Mouse (Mus musculus): ENCODE results near the gene Snx27.

Snx27 gene

DNA sequence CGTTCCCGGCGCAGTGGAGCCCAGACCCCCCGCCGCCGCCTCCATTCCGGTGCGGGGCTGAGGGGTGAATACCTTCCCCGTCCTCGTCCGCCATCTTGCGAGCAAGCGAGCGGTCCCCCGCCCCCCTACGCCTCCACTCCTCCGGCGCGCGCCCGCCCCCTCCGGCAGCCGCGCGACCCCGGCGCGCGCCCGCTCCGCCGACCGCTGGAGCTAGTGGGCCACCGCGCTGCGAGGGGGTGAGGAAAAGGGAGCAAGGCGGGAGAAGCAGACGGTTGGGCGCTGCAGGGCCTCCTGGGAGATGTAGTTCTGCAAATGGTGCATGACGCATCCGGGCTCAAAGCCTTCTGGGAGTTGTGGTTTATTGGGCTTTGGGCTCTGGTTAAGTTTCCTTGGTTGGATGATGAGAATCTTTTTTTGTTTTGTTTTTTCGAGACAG, at the start of gene Snx27:
Gene Snx27, minus strand, starts transcription at position 261 of the 436 bp plus-strand sequence.
- peak; percentile 53 for DNase-seq (ENCODE audit: low read depth, low spot score)

GRCm38 (mm10) chr3:94629876-94630275, 47.4 kb upstream of the Snx27 start:
- no peak for DNase-seq (ENCODE audit: low read depth, low spot score)

- no peak for DNase-seq (ENCODE audit: low read depth, low spot score)
Measured at GRCm38 (mm10) chr3:94628712-94629111, 46.2 kb upstream of the Snx27 start.

GRCm38 (mm10) chr3:94624281-94624680, 41.8 kb upstream of the Snx27 start:
- no peak for DNase-seq (ENCODE audit: low read depth, low spot score)

- DNase-seq (ENCODE audit: low read depth, low spot score): no peak
Measured at GRCm38 (mm10) chr3:94622550-94622949, 40.0 kb upstream of the Snx27 start.

GRCm38 (mm10) chr3:94621740-94622507, 39.4 kb upstream of the Snx27 start:
- DNase-seq (ENCODE audit: low read depth, low spot score): no peak

DNA sequence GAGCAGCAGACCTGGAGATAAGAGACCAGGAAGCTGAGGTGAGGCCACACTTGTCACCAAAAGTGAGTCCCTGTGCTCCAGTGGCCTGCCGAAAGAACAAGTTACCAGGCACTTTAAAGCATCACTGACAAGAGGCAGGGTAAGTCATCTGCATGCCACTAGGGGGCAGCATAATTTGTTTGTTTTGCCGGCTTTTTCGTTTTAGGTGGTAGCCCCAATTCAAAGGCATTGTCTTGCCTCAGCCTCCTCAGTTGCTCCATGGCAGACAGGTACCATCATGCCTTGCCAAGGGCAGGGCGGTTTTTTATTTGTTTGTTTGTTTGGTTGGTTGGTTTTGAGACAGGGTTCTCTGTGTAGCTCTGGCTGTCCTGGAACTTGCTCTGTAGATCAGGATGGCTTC, 34.2 kb upstream of the Snx27 start:
- DNase-seq (ENCODE audit: low read depth, low spot score): peak; percentile 59

DNA sequence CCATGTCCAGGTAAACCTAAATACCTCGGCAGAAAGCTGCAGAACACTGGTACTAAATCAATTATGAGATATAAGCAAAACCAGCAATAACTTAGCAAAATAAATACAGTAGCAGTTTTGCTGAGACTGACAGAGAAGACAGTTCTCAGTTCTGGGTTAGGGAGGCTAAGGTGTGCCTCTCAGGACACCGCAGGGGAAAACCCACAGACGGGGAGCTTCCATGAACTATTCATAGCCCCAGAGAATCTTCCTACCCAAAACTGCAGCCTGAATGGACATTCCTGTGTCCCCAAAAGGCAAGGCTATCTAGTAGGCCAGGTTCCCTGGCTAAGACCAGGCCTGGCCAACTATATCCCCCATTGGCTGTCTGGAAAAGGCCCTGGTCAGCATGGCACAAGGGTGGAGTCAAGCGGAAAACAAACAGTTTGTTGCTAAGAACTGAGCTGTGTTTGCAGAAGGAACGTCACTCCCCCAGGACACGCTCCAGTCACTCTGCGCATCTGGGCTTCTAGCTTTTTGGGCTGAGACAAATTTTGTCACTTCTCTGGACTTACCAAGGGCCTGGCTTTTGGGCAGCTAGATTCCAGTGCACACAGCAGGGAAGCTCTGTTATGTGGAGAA, 30.9 kb upstream of the Snx27 start:
- no peak for DNase-seq (ENCODE audit: low read depth, low spot score)

- no peak for DNase-seq (ENCODE audit: low read depth, low spot score)
Measured at GRCm38 (mm10) chr3:94612274-94612673, 29.8 kb upstream of the Snx27 start.

- DNase-seq (ENCODE audit: low read depth, low spot score): no peak
Measured at GRCm38 (mm10) chr3:94611834-94612233, 29.3 kb upstream of the Snx27 start.

GRCm38 (mm10) chr3:94611343-94611742, 28.8 kb upstream of the Snx27 start:
- DNase-seq (ENCODE audit: low read depth, low spot score): no peak

- no peak for DNase-seq (ENCODE audit: low read depth, low spot score)
Measured at GRCm38 (mm10) chr3:94610581-94610980, 28.1 kb upstream of the Snx27 start.

GRCm38 (mm10) chr3:94609621-94610020, 27.1 kb upstream of the Snx27 start:
- DNase-seq (ENCODE audit: low read depth, low spot score): no peak

GRCm38 (mm10) chr3:94601959-94602358, 19.4 kb upstream of the Snx27 start:
- no peak for DNase-seq (ENCODE audit: low read depth, low spot score)

DNA sequence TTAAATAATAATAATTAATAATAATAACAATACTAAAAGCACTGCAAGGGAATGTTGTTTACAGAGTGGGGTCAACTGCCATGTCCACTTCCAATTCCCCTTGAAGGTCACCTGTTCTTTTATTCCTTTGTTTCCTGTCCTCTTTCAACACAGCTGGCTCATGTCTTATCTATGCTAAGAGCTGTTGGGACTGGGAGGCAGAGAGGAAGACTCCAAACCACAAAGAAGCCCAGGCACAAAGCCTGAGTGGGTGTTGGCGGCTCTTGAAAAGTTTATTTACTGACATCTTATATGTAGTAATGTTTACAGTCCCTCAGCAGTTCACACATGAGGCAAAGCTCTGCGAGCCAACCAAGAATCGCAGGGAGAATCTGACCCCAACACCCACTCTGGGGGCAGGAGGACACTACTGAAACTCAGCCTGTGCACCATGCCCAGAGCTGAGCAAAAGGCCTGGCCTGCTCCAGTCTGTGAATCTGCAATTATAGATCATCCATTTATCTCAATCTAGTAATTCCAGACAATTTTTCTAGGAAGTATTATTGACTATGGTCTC, 14.8 kb upstream of the Snx27 start:
- no peak for DNase-seq (ENCODE audit: low read depth, low spot score)

- DNase-seq (ENCODE audit: low read depth, low spot score): no peak
Measured at GRCm38 (mm10) chr3:94595871-94596287, 13.4 kb upstream of the Snx27 start.

GRCm38 (mm10) chr3:94591066-94591465, 8.6 kb upstream of the Snx27 start:
- DNase-seq (ENCODE audit: low read depth, low spot score): no peak

GRCm38 (mm10) chr3:94587962-94588361, 5.4 kb upstream of the Snx27 start:
- no peak for DNase-seq (ENCODE audit: low read depth, low spot score)

GRCm38 (mm10) chr3:94582944-94583343, 428 bp upstream of the Snx27 start:
- no peak for DNase-seq (ENCODE audit: low read depth, low spot score)

GRCm38 (mm10) chr3:94581793-94582455, 592 bp downstream of the Snx27 start:
- peak; percentile 12 for DNase-seq (ENCODE audit: low read depth, low spot score)

- DNase-seq (ENCODE audit: low read depth, low spot score): no peak
Measured at GRCm38 (mm10) chr3:94581138-94581780, 1.3 kb downstream of the Snx27 start.

DNA sequence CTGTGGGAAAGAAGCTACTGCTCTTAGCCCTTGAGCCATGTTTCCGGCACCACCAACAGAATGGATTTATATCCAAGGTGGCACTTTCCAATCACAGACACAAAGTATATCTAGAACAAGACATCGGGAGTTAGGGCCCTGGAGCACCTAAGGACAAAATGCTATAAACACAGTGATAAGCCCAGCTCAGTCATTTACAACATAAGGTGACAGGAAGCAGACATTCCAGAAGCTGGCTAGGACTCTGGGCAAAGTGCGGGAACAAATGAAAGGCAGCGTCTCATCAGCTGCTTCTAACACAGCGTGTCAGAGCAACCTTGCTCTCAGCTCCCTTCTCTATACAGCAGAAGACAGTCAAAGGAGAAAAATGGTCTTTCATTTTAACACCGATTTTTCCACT, 8.0 kb downstream of the Snx27 start:
- no peak for DNase-seq (ENCODE audit: low read depth, low spot score)

All from c-Kit-negative CD71-positive TER-119-positive erythroid progenitor cells, embryonic 14.5 days (primary cell).